Mouse (Mus musculus): ENCODE data around the gene Ttll9. TPM values are rescaled to one million over a fixed set of nuclear protein-coding genes. Genes with fewer than 3 reads are reported as not detected.

Gene Ttll9
- total RNA-seq (2021) = under 1 TPM; 0.16 to 0.60 TPM
- long read RNA-seq, experiment 1, partial matches to known transcripts = 0 of 1 reads
- long read RNA-seq, experiment 1, other reads (novel, unspliced or antisense) = 1 of 1 reads
- long read RNA-seq, experiment 2 = 0 reads

DNA sequence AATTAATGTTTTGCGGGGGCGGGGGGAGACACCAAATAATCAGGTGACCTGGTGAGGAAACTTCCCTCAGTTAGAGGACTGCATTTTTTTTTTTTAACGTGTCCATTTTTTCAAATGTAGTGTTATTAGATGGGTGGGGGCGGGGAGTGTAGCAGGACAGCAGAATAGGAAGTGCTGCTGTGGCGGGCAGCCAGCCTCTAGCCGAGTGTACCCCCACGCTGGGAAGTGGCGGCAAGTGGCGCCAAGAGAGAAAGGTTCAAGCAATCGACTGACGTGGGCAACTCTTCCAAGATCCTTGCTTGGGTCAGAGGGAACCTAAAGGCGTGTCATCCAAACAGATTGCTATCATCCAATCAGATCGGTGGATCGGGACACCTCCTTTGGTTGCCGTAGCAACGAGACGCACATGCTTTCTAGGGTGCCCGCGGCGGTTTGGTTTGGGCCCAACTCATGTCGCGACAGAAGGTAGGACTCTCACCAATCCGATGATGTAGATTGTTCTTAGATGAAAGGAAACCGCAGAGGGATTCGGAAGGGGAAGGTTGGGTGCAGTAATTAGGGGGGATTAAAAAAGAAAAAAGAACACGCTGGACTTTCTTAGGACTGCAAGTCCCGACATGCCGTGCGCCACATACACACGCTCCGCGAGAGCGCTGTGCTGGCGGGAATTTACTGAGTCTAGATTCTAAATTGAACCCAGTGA is at the start of gene Ttll9:
Ttll9 (plus strand) TSS at position 395 of the 703 bp plus-strand sequence.
- peak; percentile 52 to 63 for DNase-seq (ENCODE audit: low spot score in 2 of 2)

DNA sequence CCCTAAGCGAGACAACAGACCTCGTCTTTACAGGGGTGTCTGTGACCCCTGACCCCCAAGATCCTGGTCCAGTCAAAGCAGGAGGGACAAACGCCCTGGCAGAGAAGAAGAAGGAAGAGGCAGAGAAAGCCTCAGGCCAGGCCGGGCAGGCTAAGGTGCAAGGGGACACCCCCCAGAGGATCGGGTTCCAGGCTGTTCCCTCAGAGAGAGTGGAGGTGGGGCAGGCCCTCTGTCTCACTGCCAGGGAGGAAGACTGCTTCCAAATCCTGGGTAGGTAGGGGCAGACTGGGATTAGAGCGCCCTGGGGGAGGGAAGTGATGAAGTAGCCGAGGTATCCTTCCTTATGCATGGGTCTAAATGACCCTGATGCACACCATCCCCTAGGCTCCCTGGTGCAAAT is 48.8 kb upstream of the Ttll9 start:
- DNase-seq (ENCODE audit: low spot score in 2 of 2) = no peak

DNA sequence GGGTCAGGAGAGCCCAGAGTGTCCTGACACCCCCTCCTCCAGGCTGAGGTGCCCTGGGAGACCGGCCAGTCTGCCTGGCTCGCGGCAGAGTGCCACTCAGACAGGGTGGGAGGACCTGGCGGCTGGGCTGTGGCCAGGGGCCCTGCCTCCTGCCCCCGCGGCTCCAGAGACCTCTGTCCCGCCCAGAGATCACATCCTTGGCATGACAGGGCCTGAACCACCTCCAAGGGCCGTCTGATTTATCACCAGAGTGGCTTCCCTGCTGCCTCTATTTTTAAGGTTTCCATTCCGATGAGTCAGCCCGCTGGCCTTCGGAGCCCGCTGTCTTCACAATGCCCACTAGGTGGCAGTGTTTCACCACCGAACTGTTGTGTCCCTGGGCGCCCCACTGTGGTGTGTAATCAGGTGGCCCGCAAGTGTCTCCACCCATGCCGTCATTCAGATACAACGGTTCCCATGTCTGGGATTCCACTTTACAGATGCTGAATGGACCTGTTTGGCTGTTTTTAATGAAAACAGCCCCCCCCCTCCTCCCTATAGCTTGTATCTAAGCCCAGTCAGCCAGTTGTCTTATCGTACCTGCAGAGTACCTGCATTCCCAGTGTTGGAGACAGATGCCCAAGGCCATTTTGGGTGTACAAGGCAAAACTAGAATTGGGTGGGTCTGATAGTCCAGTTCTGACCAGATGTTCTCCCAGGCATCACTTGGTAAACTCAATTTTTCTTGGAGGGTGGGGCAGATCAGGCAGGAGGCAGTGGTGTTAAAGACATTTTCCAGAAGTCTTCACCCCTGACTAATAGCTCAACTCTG is 47.8 kb upstream of the Ttll9 start:
- peak; percentile 86 to 91 for DNase-seq (ENCODE audit: low spot score in 2 of 2)

DNA sequence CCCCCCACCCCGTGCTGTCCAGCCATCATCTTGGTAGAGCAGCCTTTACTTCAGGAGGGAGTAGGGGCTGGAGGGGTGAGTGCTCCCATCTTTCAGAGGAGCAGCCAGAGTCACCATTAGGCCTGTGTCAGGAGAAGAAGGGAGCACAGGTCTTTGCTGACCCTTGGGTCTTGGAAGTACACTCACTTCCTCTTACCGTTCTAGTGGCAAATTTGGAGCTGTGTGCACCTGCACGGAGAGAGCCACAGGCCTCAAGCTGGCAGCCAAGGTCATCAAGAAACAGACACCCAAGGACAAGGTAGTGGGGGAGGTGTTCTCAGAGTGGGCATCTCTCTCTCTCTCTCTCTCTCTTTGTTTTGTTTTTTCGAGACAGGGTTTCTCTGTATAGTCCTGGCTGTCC is 46.8 kb upstream of the Ttll9 start:
- DNase-seq (ENCODE audit: low spot score in 2 of 2) = no peak

DNA sequence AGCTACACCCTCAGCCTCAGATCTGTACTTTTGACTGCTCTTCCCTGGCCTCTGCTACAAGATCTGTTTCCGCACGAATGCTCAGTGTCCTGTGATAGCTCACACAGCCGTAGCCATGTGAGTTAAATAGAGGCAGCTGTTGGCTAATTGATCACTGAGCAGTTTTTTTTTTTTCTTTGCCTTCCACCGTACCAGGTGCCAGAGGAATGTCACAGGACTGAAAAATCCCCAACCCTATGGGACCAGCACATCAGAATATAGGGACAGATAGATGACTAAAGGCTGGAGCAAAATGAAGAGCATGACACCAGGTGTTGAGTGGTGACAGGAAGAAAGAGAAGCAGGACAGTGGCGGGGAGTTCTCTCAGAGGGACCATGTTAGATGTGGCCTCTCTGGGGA is 46.2 kb upstream of the Ttll9 start:
- no peak for DNase-seq (ENCODE audit: low spot score in 2 of 2)

DNA sequence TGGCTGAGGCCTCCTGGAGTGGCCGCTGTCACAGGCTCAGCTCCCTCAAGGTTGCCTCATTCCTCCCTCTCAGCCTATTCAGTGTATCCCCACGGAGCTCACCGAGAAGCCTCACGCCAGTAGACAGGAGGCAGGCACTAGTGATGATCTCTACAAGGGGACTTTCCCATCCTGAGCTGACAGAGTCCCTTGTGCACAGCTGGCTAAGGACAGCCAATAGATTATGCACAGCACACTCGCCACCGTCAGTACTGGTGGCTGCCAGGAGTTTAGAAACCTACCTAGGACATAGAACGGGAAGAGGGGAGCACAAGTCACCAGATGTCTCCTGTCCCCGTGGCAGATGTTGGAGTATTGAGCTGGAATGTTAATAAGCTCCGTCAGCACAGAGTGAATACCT is 44.6 kb upstream of the Ttll9 start:
- DNase-seq (ENCODE audit: low spot score in 2 of 2) = no peak

DNA sequence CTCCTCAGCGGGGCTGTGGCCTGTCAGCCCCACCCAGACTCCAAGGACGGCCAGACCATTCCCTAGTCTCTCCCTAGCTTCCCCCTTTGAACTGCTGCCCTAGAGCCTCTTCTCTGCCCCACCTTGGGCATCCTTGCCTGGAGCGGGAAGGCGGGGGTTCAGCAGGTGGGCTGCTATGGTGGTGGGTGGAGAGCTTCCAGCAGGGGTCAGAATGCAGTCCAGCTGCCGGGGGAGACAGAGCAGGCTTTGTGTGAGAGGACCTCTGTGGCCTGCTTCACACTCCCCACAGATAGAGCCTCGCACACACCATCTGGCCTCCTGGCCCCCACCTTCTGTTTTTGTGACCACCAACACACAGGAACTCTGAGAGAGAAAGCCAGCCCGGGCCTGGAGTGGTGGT is 39.9 kb upstream of the Ttll9 start:
- DNase-seq (ENCODE audit: low spot score in 2 of 2) = no peak

DNA sequence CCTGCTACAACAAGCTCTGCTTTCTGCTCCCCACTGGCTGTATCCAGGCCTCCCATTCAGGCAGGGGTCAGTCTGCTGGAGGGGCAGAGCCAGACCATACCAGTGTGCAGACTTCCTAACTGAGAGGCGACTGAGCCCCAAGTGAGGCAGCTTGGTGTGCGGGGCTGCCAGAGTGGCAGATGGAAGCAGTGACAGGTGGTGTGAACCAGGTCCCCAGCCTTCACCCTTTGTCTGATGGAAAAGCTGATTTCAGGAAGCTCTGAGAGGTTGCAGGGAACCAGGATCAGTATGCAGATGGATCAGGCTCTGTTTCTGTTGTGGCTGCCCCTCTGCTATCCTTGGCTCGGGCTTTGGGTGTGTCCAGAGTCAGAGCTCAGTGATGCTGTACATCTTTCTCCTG is 38.7 kb upstream of the Ttll9 start:
- DNase-seq (ENCODE audit: low spot score in 2 of 2) = no peak

DNA sequence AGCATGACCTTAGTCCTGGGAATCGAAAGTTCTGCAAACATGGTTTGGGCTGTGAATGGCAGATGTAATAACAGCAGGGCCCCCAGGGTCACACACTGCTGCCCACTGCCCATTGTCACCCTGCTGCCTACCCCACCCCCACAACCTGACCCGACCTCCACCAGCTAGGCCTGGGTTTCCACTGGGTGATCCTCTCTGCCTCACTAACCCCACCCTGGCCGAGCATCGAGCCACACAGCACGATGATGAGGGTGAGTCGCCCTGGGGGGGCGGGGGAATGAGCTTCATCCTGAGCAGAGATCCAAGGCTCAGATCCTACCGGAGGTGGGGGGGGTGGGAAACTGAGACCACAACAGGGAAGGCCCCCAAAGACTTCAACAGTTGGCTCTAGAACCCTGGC is 38.2 kb upstream of the Ttll9 start:
- DNase-seq (ENCODE audit: low spot score in 2 of 2) = no peak

DNA sequence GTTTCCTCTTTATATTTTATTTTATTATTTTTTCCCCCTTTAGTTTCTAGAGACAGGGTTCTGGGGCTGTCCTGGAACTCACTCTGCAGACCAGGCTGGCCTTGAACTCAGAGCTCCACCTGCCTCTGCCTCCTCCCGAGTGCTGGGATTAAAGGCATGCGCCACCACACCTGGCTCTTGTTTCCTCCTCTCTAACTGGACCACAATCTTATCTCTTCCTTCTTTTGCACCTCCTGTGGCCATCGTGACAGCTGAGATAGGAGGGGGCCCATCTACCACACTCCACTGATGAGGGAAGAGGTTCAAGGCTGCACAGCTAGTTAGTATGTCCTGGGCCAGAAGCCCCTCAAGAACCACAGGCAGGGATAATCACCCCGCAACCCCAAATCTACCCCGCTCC is 37.7 kb upstream of the Ttll9 start:
- no peak for DNase-seq (ENCODE audit: low spot score in 2 of 2)

DNA sequence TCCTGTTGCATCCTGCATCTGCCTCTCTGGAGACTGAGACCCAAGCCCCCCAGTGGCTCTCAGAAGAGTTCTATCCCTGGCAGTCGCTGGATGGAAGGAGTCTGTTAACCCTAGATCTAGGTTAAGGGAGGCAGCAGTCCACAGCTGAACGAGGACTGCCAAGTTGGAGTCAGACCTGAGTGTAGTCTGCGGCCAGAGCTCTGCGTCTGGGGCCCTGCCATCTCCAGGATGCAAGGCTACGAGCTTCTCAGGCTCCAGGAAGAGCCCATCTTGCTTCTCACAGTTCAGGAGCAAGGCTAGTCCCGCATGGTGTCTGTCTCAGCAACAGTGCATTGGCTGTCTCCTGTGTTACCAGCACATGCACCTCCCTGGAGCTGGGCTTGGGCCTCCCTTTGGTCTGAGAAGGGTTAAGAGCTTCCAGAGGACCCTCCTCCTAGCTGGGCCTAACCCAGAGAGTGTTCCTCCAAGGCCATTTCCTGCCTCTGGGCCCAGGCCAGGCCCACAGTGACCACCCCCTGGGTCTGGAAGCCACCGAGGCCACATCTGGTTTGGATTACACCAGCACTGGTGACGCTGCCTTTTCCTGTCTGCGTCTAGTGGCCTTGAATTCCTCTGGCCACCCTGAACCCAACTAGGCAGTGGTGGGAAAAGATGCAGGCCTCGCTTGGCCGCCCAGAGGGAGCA is 37.0 kb upstream of the Ttll9 start:
- peak; percentile 53 to 64 for DNase-seq (ENCODE audit: low spot score in 2 of 2)

DNA sequence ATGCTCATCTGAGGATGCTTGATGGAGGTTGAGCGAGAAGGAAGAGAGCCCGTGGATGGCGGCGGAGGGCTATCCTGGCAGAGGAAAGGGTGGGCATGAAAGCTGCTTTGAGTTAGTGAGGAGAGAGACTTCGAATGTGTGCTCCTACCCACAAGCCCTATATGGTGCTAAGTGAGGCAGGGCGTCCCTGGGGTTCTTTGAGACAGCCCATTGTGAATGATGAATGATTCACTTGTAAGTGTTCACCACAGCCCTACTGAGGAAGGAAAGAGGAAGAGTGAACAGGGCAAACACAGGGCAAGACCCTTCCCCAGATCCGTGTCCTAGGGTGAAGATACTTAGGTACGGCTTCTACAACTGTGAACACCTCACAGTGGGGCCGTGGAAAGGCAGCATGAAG is 35.4 kb upstream of the Ttll9 start:
- no peak for DNase-seq (ENCODE audit: low spot score in 2 of 2)

DNA sequence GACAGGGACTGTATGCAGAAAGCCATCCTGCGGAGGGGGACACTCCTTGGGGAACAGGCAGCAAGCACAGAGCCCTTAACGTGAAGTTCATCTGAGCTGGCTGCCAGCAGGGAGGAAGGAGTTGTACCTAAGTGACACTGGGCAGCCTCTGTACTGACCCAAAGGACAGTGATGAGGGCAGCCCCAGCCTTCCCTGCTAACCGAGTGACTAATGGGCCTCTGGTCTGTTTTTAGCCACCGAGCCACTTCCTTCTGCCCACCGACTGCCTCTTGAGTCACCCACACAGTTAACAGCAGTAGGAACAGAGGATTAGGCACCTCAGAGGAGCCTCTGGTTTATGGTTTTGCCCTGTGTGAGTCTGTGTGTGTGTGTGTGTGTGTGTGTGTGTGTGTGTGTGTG is 34.9 kb upstream of the Ttll9 start:
- DNase-seq (ENCODE audit: low spot score in 2 of 2) = no peak

DNA sequence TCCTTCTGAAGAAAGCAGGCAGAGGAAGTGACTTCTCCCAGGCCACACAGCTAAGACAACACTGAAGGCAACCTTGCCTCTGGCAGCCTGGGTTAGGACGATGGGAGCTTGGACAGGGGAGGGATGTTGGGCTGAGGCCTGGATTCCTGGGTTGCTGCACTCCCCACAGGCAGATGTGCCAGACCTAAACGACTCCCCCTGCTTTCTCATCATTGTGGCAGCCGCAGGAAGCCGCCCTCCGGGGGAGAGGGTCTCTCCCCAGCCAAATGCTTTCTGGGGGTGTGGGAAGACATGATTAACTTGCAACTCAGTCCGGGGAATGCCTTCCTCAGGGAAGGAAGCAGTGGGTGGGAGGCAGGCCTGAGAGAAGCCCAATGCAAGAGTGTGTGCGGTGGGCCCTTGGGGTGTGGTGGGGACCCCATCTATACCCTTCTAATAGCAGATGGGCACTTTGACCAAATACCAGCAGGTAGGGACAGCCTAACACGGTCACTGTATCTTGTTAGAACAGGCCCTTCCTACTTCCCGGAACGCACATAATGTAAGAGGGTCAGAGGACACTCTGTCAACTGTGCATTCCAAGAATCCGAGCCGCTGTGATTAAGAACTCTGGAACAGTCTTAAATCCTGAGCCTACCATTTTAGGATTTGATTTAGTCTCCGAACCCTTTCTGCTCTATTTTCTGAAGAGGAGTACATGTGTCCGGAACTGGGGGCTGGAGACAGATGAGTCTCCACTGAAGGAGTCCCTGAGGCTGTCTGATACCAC is 33.9 kb upstream of the Ttll9 start:
- no peak for DNase-seq (ENCODE audit: low spot score in 2 of 2)

DNA sequence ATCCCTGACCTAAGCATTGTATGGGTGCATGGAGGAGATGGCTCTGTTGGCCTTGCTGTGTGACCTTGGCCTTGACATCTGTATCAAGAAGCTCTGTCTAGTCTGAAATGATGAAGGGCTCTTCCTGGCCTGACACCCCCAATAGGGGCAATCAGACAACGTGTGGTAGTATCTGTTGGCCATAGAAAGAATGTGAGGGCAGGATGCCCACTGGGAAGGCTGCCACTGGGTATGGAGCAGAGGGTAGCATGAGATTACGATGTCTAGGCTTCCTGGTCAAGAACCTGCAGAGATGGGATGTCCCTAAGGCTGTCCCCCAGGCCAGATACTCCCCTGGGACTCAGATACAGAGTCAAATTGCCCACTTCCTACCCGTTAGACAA is 33.3 kb upstream of the Ttll9 start:
- no peak for DNase-seq (ENCODE audit: low spot score in 2 of 2)

DNA sequence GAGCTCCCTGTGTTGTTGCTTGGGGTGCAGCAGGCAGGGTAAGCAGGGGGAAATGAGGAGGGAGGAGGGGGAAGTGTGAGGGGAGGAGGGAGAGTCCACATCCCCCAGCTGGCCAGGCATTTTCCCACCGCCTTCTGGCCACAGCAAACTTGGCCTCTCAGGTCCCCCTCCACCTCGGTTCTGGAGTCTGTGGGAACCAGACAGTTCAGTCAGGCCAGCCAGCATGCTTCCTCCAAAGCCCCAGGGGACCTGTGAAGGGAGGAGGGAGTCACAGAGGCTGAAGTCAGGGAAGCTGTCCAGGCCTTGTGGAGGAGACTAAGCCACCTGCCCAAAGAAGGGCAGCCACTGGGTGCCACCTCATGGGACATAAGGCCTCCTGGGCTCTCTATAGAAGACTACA is 32.0 kb upstream of the Ttll9 start:
- DNase-seq (ENCODE audit: low spot score in 2 of 2) = no peak

DNA sequence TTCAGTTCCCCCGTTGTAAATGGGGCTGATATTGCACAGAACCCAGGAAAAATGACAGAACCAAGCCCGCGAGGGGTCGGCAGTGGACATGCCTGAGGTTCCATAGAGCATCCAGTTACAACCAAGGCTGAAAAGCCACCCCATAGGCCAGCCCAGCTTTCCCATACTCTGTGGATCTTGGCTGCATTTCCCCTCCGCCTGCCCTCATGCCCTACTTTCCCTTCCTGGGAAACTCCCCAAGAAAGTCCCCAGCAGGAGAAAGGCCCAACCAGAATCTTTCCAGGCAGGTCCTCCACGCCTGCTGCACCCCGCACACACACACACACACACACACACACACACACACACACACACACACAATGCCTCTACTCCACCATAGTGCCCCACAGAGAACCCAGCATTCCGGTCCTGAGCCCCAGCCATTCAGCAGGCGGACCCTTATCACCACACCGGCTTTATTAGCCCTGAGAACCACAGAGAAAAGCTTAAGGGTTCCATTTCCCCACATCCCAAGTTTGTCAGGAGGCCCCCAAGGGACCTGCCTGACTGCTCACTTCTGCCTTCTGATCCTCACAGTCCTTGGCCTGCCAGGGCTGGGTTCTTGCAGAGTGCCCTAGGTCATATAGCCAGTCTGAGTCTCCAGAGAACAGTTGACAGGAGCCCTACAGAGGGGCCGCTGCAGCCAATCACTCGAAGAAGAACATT is 30.7 kb upstream of the Ttll9 start:
- DNase-seq (ENCODE audit: low spot score in 2 of 2) = no peak

DNA sequence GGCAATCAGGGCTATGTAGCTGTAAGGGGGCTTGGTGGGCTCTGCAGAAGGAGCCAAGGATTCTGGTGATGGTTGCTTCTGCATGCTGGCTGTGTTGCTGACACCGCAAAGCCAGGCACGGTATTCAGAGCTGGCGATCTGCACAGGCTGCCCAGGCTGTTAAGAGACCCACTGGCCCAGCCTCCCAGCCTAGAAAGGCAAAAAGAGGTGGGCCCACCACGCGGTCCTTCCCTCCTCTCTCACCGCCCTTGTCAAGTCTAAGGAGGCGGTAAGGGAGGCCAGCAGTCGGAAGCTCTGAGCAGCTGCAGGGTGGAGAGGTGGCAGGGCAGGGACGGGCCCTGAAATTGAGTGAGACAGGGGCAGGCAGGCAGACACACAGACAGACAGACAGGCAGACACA is 29.2 kb upstream of the Ttll9 start, which contains the start of gene Foxs1:
Foxs1 (minus strand) TSS at position 161 of the 400 bp plus-strand sequence.
- no peak for DNase-seq (ENCODE audit: low spot score in 2 of 2)

DNA sequence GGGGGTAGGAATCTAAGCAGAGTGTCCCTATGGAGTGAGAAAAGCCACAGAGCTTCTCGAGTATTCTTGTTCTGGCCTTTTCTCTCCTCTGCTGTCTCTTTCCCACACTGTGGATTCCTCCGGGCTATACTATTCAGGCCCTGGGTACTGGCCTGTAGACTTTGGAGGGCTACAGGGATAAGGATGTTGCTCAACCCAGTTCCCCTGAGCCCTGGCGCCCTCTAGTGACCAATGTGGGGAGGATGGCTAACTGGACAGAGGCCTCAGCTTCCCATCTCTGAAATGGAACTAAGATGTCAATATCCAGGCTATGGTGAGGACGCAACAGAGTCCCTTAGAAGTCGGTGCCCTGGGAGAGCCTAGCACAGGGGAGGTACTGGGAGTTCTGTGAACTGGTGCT is 28.7 kb upstream of the Ttll9 start:
- peak; percentile 74 to 76 for DNase-seq (ENCODE audit: low spot score in 2 of 2)

DNA sequence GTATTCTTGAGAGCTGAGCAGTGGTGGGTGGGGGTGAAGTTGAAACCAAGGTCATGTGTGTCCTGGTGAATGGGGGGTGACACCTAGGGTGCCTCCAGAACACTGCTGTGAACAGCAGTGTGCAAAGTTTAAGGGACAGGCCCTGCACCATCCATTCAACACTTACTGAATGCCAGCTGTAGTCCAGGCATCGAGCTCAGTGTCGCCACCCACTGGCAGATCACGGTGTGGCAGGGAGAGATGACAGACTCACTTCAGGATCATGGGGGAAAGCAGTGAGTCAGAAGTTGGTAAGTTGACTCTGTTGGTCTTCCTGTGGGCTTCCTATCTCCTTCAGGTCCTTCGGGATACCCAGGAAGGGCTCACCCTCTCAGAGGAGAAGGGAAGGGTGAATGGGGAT is 22.4 kb upstream of the Ttll9 start:
- peak; percentile 48 to 66 for DNase-seq (ENCODE audit: low spot score in 2 of 2)
